In genomic region chr14:25695059-25695458, GRCm38 (mm10) we compare ENCODE assay signal across 8 mouse cellular contexts. TPM values are rescaled to one million over a fixed set of nuclear protein-coding genes. Genes with fewer than 3 reads are reported as not detected.
DNase-seq lines count a peak whose midpoint lies in the region; ATAC-seq and TF ChIP-seq lines count a peak whose summit lies in the region.

No protein-coding gene starts in this region.

- peak overlapping the region; percentile 73 for H3K4me3 ChIP-seq in layer of hippocampus, adult 2 months
- H3K4me3 ChIP-seq in myocyte = peak overlapping the region; percentile 69

- peak overlapping the region; percentile 34 for H3ac ChIP-seq in myocyte (ENCODE audit: control insufficient read depth, insufficient read length)

- peak overlapping the region; percentile 77 for H3K4me2 ChIP-seq in myocyte (ENCODE audit: low read depth)

- ATAC-seq in common myeloid progenitor, adult 5-6 weeks (replicated peaks; ENCODE audit: low read depth, poor library complexity, severe bottlenecking) = peak; percentile 78

- no peak for TF ChIP-seq POLR2A in myocyte (IDR thresholded peaks at IDR 0.05; ENCODE audit: insufficient read length, low read depth)

- DNase-seq in layer of hippocampus, adult 2 months (ENCODE audit: low spot score in 2 of 2) = no peak
- no peak for DNase-seq in layer of hippocampus, postnatal 25 days (ENCODE audit: extremely low spot score in 1 of 2, low spot score in 1 of 2)
- peak; percentile 56 for DNase-seq in induced T-regulatory cell, adult 2 months (ENCODE audit: low read depth)
- no peak for DNase-seq in urinary bladder, adult 2 months (ENCODE audit: low spot score)
- no peak for DNase-seq in left cerebral cortex, adult 11 months (ENCODE audit: low spot score)
- no peak for DNase-seq in left cerebral cortex, postnatal 14 days (ENCODE audit: low spot score in 2 of 2)

- intact Hi-C loops in left cerebral cortex, postnatal 14 days (cut with DNase I) = no loop called here

- peaks cover 14% of the 10 kb centered on the region for H3K79me2 ChIP-seq in myocyte (ENCODE audit: control insufficient read depth, insufficient read depth)

- H3K36me3 ChIP-seq in myocyte (ENCODE audit: control insufficient read depth, insufficient read depth) = no peaks in the 10 kb centered on the region

- H3K27ac ChIP-seq in layer of hippocampus, adult 2 months = peak overlapping the region; percentile 91

- no peaks in the 10 kb centered on the region for H3K27me3 ChIP-seq in myocyte (ENCODE audit: control insufficient read depth, insufficient read depth, insufficient read length)

- no peak for TF ChIP-seq CTCF in layer of hippocampus, adult 2 months (conservative IDR thresholded peaks at IDR 0.05)

TF ChIP-seq in myocyte, 11 proteins besides CTCF, POLR2A, EP300 and RAD21:
- TF ChIP-seq MYOG (IDR thresholded peaks at IDR 0.05; ENCODE audit: control insufficient read depth in 1 of 3, insufficient read depth in 1 of 3, insufficient read length in 2 of 3, low read depth in 2 of 3) = no peak
- no peak for TF ChIP-seq SRF (IDR thresholded peaks at IDR 0.05; ENCODE audit: control insufficient read depth, insufficient read length, low read depth)
- no peak for TF ChIP-seq E2F4 (IDR thresholded peaks at IDR 0.05; ENCODE audit: insufficient read depth)
- TF ChIP-seq MAX (IDR thresholded peaks at IDR 0.05; ENCODE audit: low read depth) = no peak
- TF ChIP-seq TCF3 (IDR thresholded peaks at IDR 0.05; ENCODE audit: insufficient read length, low read depth) = no peak
- TF ChIP-seq CEBPB (IDR thresholded peaks at IDR 0.05; ENCODE audit: insufficient read depth, poor library complexity, severe bottlenecking) = no peak
- TF ChIP-seq REST (IDR thresholded peaks at IDR 0.05; ENCODE audit: insufficient read depth, insufficient read length) = no peak
- TF ChIP-seq POLR2AphosphoS2 (IDR thresholded peaks at IDR 0.05; ENCODE audit: insufficient read length, low read depth) = no peak
- TF ChIP-seq USF1 (IDR thresholded peaks at IDR 0.05; ENCODE audit: low read depth) = no peak
- no peak for TF ChIP-seq TCF12 (IDR thresholded peaks at IDR 0.05; ENCODE audit: insufficient read depth, poor library complexity, severe bottlenecking)
- TF ChIP-seq MYOD1 (IDR thresholded peaks at IDR 0.05; ENCODE audit: control insufficient read depth in 1 of 3, insufficient read length in 2 of 3, low read depth in 2 of 3) = no peak

RNA-seq across cellular contexts. Expression of gene Ppif, which starts 1.1 kb away (rescaled TPM):
- total RNA-seq in layer of hippocampus, adult 2 months (2021) = 10 to 100 TPM; 27.4 to 34.2 TPM
- total RNA-seq in layer of hippocampus, postnatal 25 days (2021) = 10 to 100 TPM; 26.0 to 27.7 TPM
- 44.9 and 49.5 TPM in 2 replicates for total RNA-seq in common myeloid progenitor, adult 5-6 weeks (2017)
- 14.1 TPM for polyA plus RNA-seq in myocyte (2012; fragmentation: generic; extraction: Trizol)
- 21.2 and 27.2 TPM in 2 replicates for polyA plus RNA-seq in urinary bladder, adult 2 months (2012; rRNA removed)
- 10 to 100 TPM; 23.5 to 25.2 TPM for total RNA-seq in left cerebral cortex, postnatal 14 days (2021)
